Mouse (Mus musculus): ENCODE results near the gene Bach2. TPM values are rescaled to one million over a fixed set of nuclear protein-coding genes. Genes with fewer than 3 reads are reported as not detected.

Gene Bach2
- polyA plus RNA-seq, 1 experiment from 2014 or later: 27.4 TPM

GRCm38 (mm10) chr4:32561555-32562095 lies 323.0 kb downstream of the Bach2 start:
- peak overlapping the region; percentile 15; the same call in 1 of the 2 replicates for H3K4me2 ChIP-seq
- H3K27me3 ChIP-seq: no peaks in the 10 kb centered on the region
- H3K9me3 ChIP-seq: no peaks in the 10 kb centered on the region
- ATAC-seq (ENCODE audit: low FRiP score, low read depth): no peak
- H3K27ac ChIP-seq (replicated peaks): peak overlapping the region; percentile 77
- peaks cover 21% of the 10 kb centered on the region; the same call in 1 of the 2 replicates for H3K36me3 ChIP-seq
- peaks cover 16% of the 10 kb centered on the region for H3K4me1 ChIP-seq (replicated peaks)
- no peak overlapping the region for H3K9ac ChIP-seq
- WGBS: 34% methylated on average over 12 of the region's 12 CpGs
- no peak overlapping the region for H3K4me3 ChIP-seq

GRCm38 (mm10) chr4:32562319-32563115 lies 323.9 kb downstream of the Bach2 start:
- peaks cover 16% of the 10 kb centered on the region for H3K4me1 ChIP-seq (replicated peaks)
- ATAC-seq (ENCODE audit: low FRiP score, low read depth): peak; percentile 27; the same call in 1 of the 2 replicates
- H3K27me3 ChIP-seq: no peaks in the 10 kb centered on the region
- H3K36me3 ChIP-seq: peaks cover 21% of the 10 kb centered on the region; the same call in 1 of the 2 replicates
- WGBS: 92% methylated on average over 35 of the region's 35 CpGs
- no peak overlapping the region for H3K9ac ChIP-seq
- H3K4me2 ChIP-seq: no peak overlapping the region
- H3K4me3 ChIP-seq: no peak overlapping the region
- H3K9me3 ChIP-seq: no peaks in the 10 kb centered on the region
- H3K27ac ChIP-seq (replicated peaks): peak overlapping the region; percentile 77; the same call in 1 of the 2 replicates

DNA sequence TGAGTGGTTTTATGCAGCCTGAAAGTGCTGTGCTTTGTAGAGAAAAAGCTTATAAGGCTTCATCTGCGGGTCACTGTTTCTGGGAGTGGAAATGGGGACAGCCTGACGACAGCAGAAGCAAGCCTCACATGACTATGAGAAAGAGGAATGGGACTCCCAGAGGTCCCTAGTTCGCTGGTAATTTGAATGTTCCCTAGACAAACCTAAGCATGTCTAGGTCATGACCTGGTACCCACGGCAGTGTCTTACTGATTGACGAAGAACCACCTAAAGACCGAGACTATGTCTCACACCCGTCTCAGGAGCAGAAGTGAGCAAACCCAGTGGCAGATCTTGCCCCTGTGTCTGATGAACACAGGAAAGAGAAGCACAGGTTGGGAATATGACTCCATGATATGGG lies 325.8 kb downstream of the Bach2 start:
- no peak overlapping the region for H3K27ac ChIP-seq (replicated peaks)
- no peak overlapping the region for H3K4me3 ChIP-seq
- H3K9me3 ChIP-seq: no peaks in the 10 kb centered on the region
- H3K36me3 ChIP-seq: peaks cover 21% of the 10 kb centered on the region; the same call in 1 of the 2 replicates
- WGBS: 86% methylated on average over 7 of the region's 7 CpGs
- no peak overlapping the region for H3K4me2 ChIP-seq
- no peaks in the 10 kb centered on the region for H3K27me3 ChIP-seq
- no peak overlapping the region for H3K9ac ChIP-seq
- no peak for ATAC-seq (ENCODE audit: low FRiP score, low read depth)
- peaks cover 25% of the 10 kb centered on the region for H3K4me1 ChIP-seq (replicated peaks)

DNA sequence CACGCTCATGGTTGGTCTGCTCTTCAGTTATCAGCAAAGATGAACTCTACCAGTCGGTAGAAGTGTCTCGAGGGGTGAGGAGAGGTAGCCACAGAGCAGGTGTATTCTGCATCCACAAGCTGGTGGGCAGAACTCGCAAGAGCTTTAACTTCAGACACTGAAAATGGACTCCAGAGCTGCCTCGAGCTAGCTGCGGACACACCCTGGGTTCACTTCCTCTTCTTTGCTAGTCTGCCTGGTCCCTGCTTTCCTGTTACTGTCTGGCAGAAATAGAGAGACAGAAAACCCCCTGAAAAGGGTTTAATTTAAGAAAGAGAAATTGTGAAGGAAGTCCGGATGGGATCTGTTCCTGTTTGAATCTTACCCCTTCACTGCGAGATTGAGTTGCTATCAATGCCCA lies 326.3 kb downstream of the Bach2 start:
- Histone ChIP-seq H3K4me2 (no peak overlapping the region), H3K4me1 (replicated peaks) (peaks cover 29% of the 10 kb centered on the region), H3K9me3 (no peaks in the 10 kb centered on the region), H3K27me3 (no peaks in the 10 kb centered on the region), H3K27ac (replicated peaks) (no peak overlapping the region), H3K4me3 (no peak overlapping the region), H3K9ac (no peak overlapping the region), H3K36me3 (peaks cover 21% of the 10 kb centered on the region; the same call in 1 of the 2 replicates)
- 89% methylated on average over 8 of the region's 8 CpGs for WGBS
- ATAC-seq (ENCODE audit: low FRiP score, low read depth): no peak

GRCm38 (mm10) chr4:32569054-32569453 lies 330.4 kb downstream of the Bach2 start:
- Histone ChIP-seq H3K27ac (replicated peaks) (0 out of 2 replicates have a peak overlapping the region, but pooled peaks have one; percentile 0), H3K9ac (no peak overlapping the region)
- no peak for ATAC-seq (ENCODE audit: low FRiP score, low read depth)

GRCm38 (mm10) chr4:32569995-32570938 lies 331.7 kb downstream of the Bach2 start:
- no peak overlapping the region; the same call in 1 of the 2 replicates for H3K4me2 ChIP-seq
- 36% methylated on average over 17 of the region's 17 CpGs for WGBS
- no peak overlapping the region for H3K4me3 ChIP-seq
- no peaks in the 10 kb centered on the region for H3K36me3 ChIP-seq
- no peaks in the 10 kb centered on the region for H3K9me3 ChIP-seq
- H3K27me3 ChIP-seq: no peaks in the 10 kb centered on the region
- H3K9ac ChIP-seq: no peak overlapping the region
- H3K27ac ChIP-seq (replicated peaks): peak overlapping the region; percentile 30; the same call in 1 of the 2 replicates
- peaks cover 29% of the 10 kb centered on the region for H3K4me1 ChIP-seq (replicated peaks)
- peak; percentile 62 for ATAC-seq (ENCODE audit: low FRiP score, low read depth)

More at GRCm38 (mm10) chr4:32569054-32569453, 330.4 kb downstream of the Bach2 start:
- H3K27me3 ChIP-seq: no peaks in the 10 kb centered on the region
- no peak overlapping the region for H3K4me3 ChIP-seq
- H3K4me2 ChIP-seq: no peak overlapping the region
- H3K9me3 ChIP-seq: no peaks in the 10 kb centered on the region
- 61% methylated on average over 4 of the region's 4 CpGs for WGBS
- H3K36me3 ChIP-seq: 0 out of 2 replicates have a peak, but pooled peaks cover 6% of the 10 kb centered on the region
- H3K4me1 ChIP-seq (replicated peaks): peaks cover 29% of the 10 kb centered on the region

DNA sequence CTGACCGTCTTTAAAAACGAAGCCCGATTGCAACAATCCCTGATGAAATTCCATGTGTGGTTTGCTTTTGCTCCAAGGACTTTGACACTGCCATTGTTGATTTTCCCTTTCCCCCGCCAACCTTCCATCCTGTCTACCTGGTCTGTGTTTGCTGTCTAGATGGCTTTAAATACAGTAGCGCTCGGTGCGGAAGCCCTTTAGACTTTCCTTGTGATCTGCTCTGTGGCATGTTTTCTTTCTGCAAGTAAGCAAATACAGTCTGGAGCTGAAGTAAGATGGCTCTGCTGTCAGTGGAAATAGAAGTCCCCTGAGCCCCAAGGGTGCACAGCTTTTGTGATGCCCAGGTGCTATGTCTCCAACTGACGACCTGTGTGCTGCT lies 332.3 kb downstream of the Bach2 start:
- Histone ChIP-seq H3K27me3 (no peaks in the 10 kb centered on the region), H3K36me3 (0 out of 2 replicates have a peak, but pooled peaks cover under 1% of the 10 kb centered on the region), H3K9me3 (no peaks in the 10 kb centered on the region), H3K9ac (no peak overlapping the region), H3K27ac (replicated peaks) (0 out of 2 replicates have a peak overlapping the region, but pooled peaks have one; percentile 30), H3K4me3 (no peak overlapping the region), H3K4me1 (replicated peaks) (peaks cover 29% of the 10 kb centered on the region), H3K4me2 (no peak overlapping the region)
- no peak for ATAC-seq (ENCODE audit: low FRiP score, low read depth)
- WGBS: 67% methylated on average over 8 of the region's 8 CpGs

DNA sequence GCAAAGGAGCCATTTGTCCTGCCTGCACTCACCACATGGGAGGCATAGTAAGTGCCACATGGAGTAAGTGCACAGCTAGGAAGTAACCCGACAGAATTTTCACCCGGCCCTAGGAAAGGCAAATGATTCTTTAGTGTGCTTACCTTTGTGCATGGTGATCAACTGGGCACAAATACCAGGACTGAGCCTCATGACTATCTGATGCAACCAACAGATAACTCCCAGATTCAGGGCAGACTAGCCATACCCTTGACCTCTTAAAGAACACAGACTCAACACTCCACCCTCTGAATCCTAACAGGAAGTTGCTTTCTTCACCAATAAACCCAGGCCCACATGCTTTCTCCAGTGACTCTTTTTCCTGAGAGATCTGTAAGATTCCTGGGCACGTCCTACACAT lies 332.8 kb downstream of the Bach2 start:
- no peaks in the 10 kb centered on the region for H3K9me3 ChIP-seq
- H3K4me3 ChIP-seq: no peak overlapping the region
- 0 out of 2 replicates have a peak overlapping the region, but pooled peaks have one; percentile 30 for H3K27ac ChIP-seq (replicated peaks)
- peaks cover 5% of the 10 kb centered on the region; the same call in 1 of the 2 replicates for H3K36me3 ChIP-seq
- no peaks in the 10 kb centered on the region for H3K27me3 ChIP-seq
- WGBS: 68% methylated on average over 3 of the region's 3 CpGs
- H3K9ac ChIP-seq: no peak overlapping the region
- no peak for ATAC-seq (ENCODE audit: low FRiP score, low read depth)
- H3K4me2 ChIP-seq: no peak overlapping the region
- peaks cover 29% of the 10 kb centered on the region for H3K4me1 ChIP-seq (replicated peaks)

- ATAC-seq (ENCODE audit: low FRiP score, low read depth): peak; percentile 39; the same call in 1 of the 2 replicates
- H3K27me3 ChIP-seq: no peaks in the 10 kb centered on the region
Measured at GRCm38 (mm10) chr4:32572118-32572517, 333.5 kb downstream of the Bach2 start.

DNA sequence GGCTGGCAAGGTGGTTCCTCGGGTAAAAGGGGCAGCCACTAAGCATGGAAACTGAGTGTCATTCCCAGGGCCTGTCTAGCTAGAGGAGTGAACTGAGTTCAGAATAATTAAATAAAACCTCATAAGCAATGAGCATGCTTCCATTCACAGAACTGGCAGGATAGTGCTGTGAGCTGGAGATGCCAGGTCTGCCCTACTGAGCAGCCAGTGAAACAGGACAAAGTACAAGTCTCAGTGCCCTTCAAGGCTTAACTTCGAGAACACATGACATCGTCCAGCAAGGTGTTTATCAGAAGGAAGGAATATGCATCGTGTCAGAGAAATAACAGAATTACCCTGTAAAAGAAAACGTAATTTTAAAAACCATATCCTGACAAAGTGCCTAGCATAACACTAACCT lies 335.0 kb downstream of the Bach2 start:
- Histone ChIP-seq H3K27me3 (no peaks in the 10 kb centered on the region), H3K9ac (no peak overlapping the region), H3K4me3 (no peak overlapping the region), H3K4me1 (replicated peaks) (peaks cover 26% of the 10 kb centered on the region), H3K36me3 (peaks cover 5% of the 10 kb centered on the region; the same call in 1 of the 2 replicates), H3K9me3 (no peaks in the 10 kb centered on the region), H3K27ac (replicated peaks) (no peak overlapping the region), H3K4me2 (no peak overlapping the region)
- no peak for ATAC-seq (ENCODE audit: low FRiP score, low read depth)
- WGBS: 89% methylated on average over 5 of the region's 5 CpGs

More at GRCm38 (mm10) chr4:32572118-32572517, 333.5 kb downstream of the Bach2 start:
- Histone ChIP-seq H3K9ac (no peak overlapping the region), H3K4me1 (replicated peaks) (peaks cover 29% of the 10 kb centered on the region), H3K36me3 (peaks cover 5% of the 10 kb centered on the region; the same call in 1 of the 2 replicates), H3K4me3 (no peak overlapping the region), H3K27ac (replicated peaks) (no peak overlapping the region), H3K9me3 (no peaks in the 10 kb centered on the region), H3K4me2 (no peak overlapping the region)
- WGBS: 73% methylated on average over 1 of the region's 1 CpGs

GRCm38 (mm10) chr4:32574604-32575003 lies 336.0 kb downstream of the Bach2 start:
- Histone ChIP-seq H3K4me1 (replicated peaks) (peaks cover 19% of the 10 kb centered on the region), H3K27ac (replicated peaks) (no peak overlapping the region), H3K4me3 (no peak overlapping the region), H3K9me3 (no peaks in the 10 kb centered on the region), H3K9ac (no peak overlapping the region), H3K4me2 (no peak overlapping the region), H3K36me3 (peaks cover 5% of the 10 kb centered on the region; the same call in 1 of the 2 replicates), H3K27me3 (no peaks in the 10 kb centered on the region)
- 97% methylated on average over 1 of the region's 1 CpGs for WGBS
- ATAC-seq (ENCODE audit: low FRiP score, low read depth): no peak
